21 mouse cellular contexts compared by ENCODE assay signal in the genomic region with DNA sequence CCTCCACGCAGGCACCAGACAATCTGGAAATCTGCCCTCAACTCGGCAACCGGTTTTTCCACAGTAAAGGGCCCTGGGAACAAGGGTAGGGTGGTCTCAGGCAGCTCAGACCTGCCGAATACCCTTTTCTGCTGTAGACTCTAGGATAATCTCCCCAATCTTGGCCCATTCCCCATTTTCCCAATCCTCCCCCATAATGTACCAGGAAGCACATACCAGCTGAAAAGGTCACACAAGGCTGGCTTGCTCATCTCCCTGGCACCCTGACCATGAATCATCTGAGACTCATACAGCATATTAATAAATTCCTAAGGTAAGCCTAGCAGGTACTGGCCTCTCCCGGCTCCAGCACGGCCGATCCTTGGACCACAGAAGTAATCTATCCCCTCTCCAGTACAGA. TPM values are rescaled to one million over a fixed set of nuclear protein-coding genes. Genes with fewer than 3 reads are reported as not detected.
DNase-seq lines count a peak whose midpoint lies in the region; TF ChIP-seq lines count a peak whose summit lies in the region.
"Had no signal": no experiment of that assay in that cellular context is flagged by ENCODE, and none has a peak within 500 bp of the region (broad histone marks: within the 10 kb centered on the region; RNA-seq: fewer than 3 reads in every experiment).

No protein-coding gene starts in this region.

- intact Hi-C loops in gastrocnemius, adult 2 months (cut with DNase I): loop anchor here (10.0 kb wide), 1 partner anchor 147 kb away; no protein-coding TSS in a partner anchor

- TF ChIP-seq CTCF in gastrocnemius, adult 2 months (IDR thresholded peaks at IDR 0.05): no peak

- peak overlapping the region; percentile 41 for H3K4me3 ChIP-seq in gastrocnemius, adult 2 months
- H3K4me3 ChIP-seq: embryonic facial prominence, embryonic 15.5 days; heart, embryonic 10.5 days; hindbrain, embryonic 10.5 days; limb, embryonic 10.5 days; midbrain, embryonic 13.5 days had no signal

- DNase-seq in adrenal gland, adult 2 months: peak; percentile 71
- DNase-seq in adrenal gland, adult 8-10 months: no peak
- peak; percentile 63 for DNase-seq in gastrocnemius, adult 2 months
- DNase-seq in gastrocnemius, adult 8-10 months (ENCODE audit: low spot score in 2 of 2): no peak
- DNase-seq in 3T3-L1 (ENCODE audit: low read depth, low spot score): peak; percentile 35
- peak; percentile 18 to 38 for DNase-seq in cerebellum, postnatal 10 days
- no peak for DNase-seq in lung, postnatal 25 days (ENCODE audit: low spot score)
- DNase-seq in testis, postnatal 14 days (ENCODE audit: low spot score): no peak
- DNase-seq: adrenal gland, postnatal 25 days; embryo, embryonic 11 days; forebrain, postnatal 0 days; kidney, adult 18-20 months; kidney, postnatal 36 days; liver, postnatal 0 days; lung, postnatal 10 days; right cerebral cortex, postnatal 25 days had no signal

- H3K27ac ChIP-seq in gastrocnemius, adult 2 months: peak overlapping the region; percentile 95
- H3K27ac ChIP-seq: embryonic facial prominence, embryonic 15.5 days; heart, embryonic 10.5 days; limb, embryonic 10.5 days had no signal

RNA-seq across cellular contexts. Expression of gene Camk2b, which starts 28.5 kb away (rescaled TPM):
- total RNA-seq in adrenal gland, adult 2 months (2021): 10 to 100 TPM; 11.1 to 16.2 TPM
- 10.2 and 12.0 TPM in 2 replicates for polyA plus RNA-seq in adrenal gland, adult 2 months (2012; rRNA removed)
- total RNA-seq in adrenal gland, adult 8-10 months (2022): 10 to 100 TPM; 13.2 to 25.8 (median 20.0) TPM
- 100 to 1,000 TPM; 108 to 128 TPM for total RNA-seq in gastrocnemius, adult 2 months (2021)
- total RNA-seq in gastrocnemius, adult 8-10 months (2022): 100 to 1,000 TPM; 146 to 169 (median 160) TPM

Comparison
In these comparisons a context has a peak if more than half of its experiments do, and no peak if none do; other contexts are left out.
1. DNase-seq: peak in adrenal gland, adult 2 months (single experiment), gastrocnemius, adult 2 months (single experiment), 3T3-L1 (single experiment) and cerebellum, postnatal 10 days (2 of 2); none in adrenal gland, adult 8-10 months (single experiment), gastrocnemius, adult 8-10 months (0 of 2), lung, postnatal 25 days (single experiment) and testis, postnatal 14 days (single experiment).
2. RNA of gene Camk2b, which starts 28.5 kb away (total RNA-seq): 146 to 169 TPM in gastrocnemius, adult 8-10 months and 108 to 128 TPM in gastrocnemius, adult 2 months; 13.2 to 25.8 TPM in adrenal gland, adult 8-10 months and 11.1 to 16.2 TPM in adrenal gland, adult 2 months; every median in the first group is over 4 times any median in the second.